Mouse (Mus musculus) forebrain, embryonic 16.5 days (tissue): ENCODE measurements around the gene Cbx1. TPM values are rescaled to one million over a fixed set of nuclear protein-coding genes. Genes with fewer than 3 reads are reported as not detected.

Experiments used
- ATAC-seq: fragments of 200-750 bp; cut with Nextera tagmentation; 2 replicates; pipeline ENCODE4 v1.8.0; 2017; ENCODE audit warnings: mild to moderate bottlenecking, moderate library complexity
- H3K27ac ChIP-seq: fragments of 300-500 bp; sonication (generic); 2 replicates; pipeline ENCODE4 v1.5.1; 2014; ENCODE audit warnings: low read length, control low read depth
- H3K27me3 ChIP-seq: fragments of 300-500 bp; sonication (generic); replicated peaks from 2 replicates; pipeline ENCODE4 v1.6.1; 2014; ENCODE audit warnings: low read length; ENCODE audit not compliant: control insufficient read depth, insufficient read depth
- H3K36me3 ChIP-seq: fragments of 300-500 bp; sonication (generic); 2 replicates; pipeline ENCODE4 v1.6.1; 2014; ENCODE audit not compliant: control insufficient read depth, insufficient read depth
- H3K4me1 ChIP-seq: fragments of 300-500 bp; sonication (generic); replicated peaks from 2 replicates; pipeline ENCODE4 v1.6.1; 2014; ENCODE audit warnings: low read length; ENCODE audit not compliant: control insufficient read depth, insufficient read depth
- H3K4me2 ChIP-seq: fragments of 300-500 bp; sonication (generic); 2 replicates; pipeline ENCODE4 v1.6.1; 2014; ENCODE audit warnings: mild to moderate bottlenecking, low read length, control low read depth
- H3K4me3 ChIP-seq: fragments of 300-500 bp; sonication (generic); replicated peaks from 2 replicates; pipeline ENCODE4 v1.5.1; 2014; ENCODE audit warnings: mild to moderate bottlenecking, low read length, control low read depth
- H3K9ac ChIP-seq: fragments of 300-500 bp; sonication (generic); replicated peaks from 2 replicates; pipeline ENCODE4 v1.6.1; 2014; ENCODE audit warnings: low read depth, low read length, control low read depth
- H3K9me3 ChIP-seq: fragments of 300-500 bp; sonication (generic); 2 replicates; pipeline ENCODE4 v1.6.1; 2016; ENCODE audit warnings: low read length; ENCODE audit not compliant: control insufficient read depth
- WGBS: fragments of 180-500 bp; shearing (Covaris S2); extraction: QIAGEN DNeasy Blood & Tissue Kit; methylation state at CpG from one replicate; pipeline ENCODE4 v1.1.7; 2014; 5-methylcytosine and 5-hydroxymethylcytosine counted together
- polyA plus RNA-seq: library from polyadenylated mRNA; unstranded; fragments of >200 nt; fragmentation: Nextera tagmentation; extraction: Ambion mirVana; gene quantifications from 2 replicates; pipeline ENCODE4 v1.2.1, GENCODE M21; 2015

The Cbx1 gene
- polyA plus RNA-seq, 1 experiment from 2014 or later, result 87.7 TPM

DNA sequence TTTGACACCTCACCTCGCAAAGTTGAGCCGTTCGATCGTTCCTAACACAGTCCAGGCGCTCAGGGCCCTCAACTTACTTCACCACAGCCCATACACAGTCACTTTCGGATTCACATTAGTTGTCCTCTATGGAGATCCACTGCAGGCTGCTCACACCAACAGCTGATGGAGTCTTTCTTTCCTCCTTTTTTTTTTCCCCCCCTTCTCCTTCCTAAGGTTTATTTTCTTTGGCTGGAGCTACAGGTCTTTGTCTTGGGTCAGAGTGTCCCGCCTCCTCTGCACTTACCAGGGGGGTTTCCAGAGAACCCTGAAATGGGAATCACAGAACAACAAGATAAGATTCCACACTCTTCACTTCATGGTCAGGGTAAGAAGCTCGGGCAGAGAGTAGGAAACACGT lies 39.0 kb downstream of the Cbx1 start:
- Histone ChIP-seq H3K4me3 (no peak overlapping the region), H3K4me1 (peaks cover 62% of the 10 kb centered on the region), H3K4me2 (no peak overlapping the region), H3K9ac (no peak overlapping the region), H3K9me3 (no peaks in the 10 kb centered on the region), H3K36me3 (no peaks in the 10 kb centered on the region), H3K27me3 (no peaks in the 10 kb centered on the region), H3K27ac (no peak overlapping the region)
- no peak for ATAC-seq
- 79% methylated on average over 9 of the region's 9 CpGs for WGBS

DNA sequence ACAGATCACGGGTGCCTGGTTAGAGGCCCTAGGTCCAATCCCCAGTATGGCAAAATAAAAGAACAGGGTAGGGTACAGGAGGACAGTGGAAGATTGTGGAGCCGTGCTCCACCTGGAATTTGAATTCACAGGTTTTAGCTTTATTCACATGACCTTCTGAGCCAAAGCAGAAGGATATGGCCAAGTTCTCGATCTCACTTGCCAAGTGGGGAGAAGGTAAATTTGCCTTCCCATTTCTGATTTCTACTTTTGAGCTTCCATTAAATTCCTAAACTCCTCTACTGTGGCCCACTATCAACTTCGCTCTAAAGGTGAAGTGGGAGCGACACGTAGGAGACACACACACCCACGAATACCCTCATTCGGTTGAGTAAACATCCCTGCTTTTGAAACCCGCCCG lies 40.0 kb downstream of the Cbx1 start:
- no peaks in the 10 kb centered on the region for H3K9me3 ChIP-seq
- no peak for ATAC-seq
- peaks cover 52% of the 10 kb centered on the region for H3K4me1 ChIP-seq
- H3K9ac ChIP-seq, result peak overlapping the region; percentile 88
- H3K4me2 ChIP-seq, result peak overlapping the region; percentile 87
- peak overlapping the region; percentile 89 for H3K4me3 ChIP-seq
- no peak overlapping the region; the same call in 1 of the 2 replicates for H3K27ac ChIP-seq
- no peaks in the 10 kb centered on the region for H3K36me3 ChIP-seq
- no peaks in the 10 kb centered on the region for H3K27me3 ChIP-seq
- 12% methylated on average over 10 of the region's 10 CpGs for WGBS

DNA sequence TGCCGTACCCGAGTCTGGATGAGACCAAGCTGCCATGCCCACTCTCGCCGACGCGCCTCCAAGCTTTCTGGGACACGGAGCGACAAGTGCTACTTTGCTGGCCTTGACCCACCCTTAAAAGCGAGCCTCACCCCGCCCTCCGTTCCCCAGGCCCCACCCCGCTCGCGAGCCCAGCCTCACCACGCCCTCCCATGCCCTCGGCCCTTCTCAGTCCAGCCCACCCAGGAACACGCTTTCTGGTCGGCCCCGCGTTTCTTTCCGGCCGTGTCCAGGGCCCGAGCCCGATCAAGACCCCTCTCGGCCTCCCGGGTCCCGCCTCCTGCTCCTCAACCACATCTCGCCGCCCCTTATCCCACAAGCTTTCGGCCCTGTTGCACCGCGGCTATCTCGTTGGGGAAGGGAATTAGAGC lies 40.5 kb downstream of the Cbx1 start:
- no peaks in the 10 kb centered on the region for H3K36me3 ChIP-seq
- H3K4me3 ChIP-seq, result peak overlapping the region; percentile 89
- H3K9ac ChIP-seq, result peak overlapping the region; percentile 88
- no peaks in the 10 kb centered on the region for H3K27me3 ChIP-seq
- WGBS, result under 1% methylated on average over 33 of the region's 33 CpGs
- no peaks in the 10 kb centered on the region for H3K9me3 ChIP-seq
- peak; percentile 21 for ATAC-seq
- peak overlapping the region; percentile 87 for H3K4me2 ChIP-seq
- peaks cover 48% of the 10 kb centered on the region for H3K4me1 ChIP-seq
- H3K27ac ChIP-seq, result peak overlapping the region; percentile 93

DNA sequence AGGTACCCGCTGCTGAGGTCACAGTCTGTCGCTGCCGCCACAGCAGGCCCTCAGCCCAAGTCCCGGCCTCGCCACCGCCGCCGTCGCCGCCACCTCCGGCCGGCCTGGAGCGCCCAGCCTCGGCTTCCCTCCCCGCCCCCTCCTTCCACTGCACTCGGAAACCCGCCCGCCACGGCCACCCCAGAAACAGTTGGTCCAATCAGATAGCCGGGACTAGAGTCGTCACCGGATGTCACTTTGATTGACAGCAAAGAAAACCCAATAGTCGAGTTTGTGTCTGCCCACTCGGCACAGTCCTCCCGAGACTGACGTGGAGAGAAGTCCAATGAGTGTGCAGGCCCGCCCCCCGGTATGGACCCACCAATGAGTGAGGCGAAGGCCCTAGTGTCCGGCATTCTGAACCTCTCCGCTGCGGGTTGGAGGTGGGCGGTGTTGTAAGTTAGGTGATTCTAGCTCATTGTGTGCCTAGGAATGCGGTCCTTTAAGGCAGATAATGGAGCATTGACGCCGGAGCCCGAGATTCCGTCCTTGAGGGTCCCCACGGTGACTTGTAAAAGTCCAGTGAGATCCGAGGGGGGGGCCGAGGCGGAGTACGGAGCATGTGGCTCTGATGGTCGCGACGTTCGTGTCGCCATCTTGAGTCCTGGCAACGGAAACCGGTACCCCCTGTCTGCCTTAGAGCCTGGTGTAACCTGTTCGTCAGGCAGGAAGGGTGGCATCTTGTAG lies 41.0 kb downstream of the Cbx1 start, which contains the start of gene Nfe2l1:
Gene Nfe2l1, minus strand, starts transcription at position 156 of the 726 bp plus-strand sequence.
- under 1% methylated on average over 51 of the region's 51 CpGs for WGBS

DNA sequence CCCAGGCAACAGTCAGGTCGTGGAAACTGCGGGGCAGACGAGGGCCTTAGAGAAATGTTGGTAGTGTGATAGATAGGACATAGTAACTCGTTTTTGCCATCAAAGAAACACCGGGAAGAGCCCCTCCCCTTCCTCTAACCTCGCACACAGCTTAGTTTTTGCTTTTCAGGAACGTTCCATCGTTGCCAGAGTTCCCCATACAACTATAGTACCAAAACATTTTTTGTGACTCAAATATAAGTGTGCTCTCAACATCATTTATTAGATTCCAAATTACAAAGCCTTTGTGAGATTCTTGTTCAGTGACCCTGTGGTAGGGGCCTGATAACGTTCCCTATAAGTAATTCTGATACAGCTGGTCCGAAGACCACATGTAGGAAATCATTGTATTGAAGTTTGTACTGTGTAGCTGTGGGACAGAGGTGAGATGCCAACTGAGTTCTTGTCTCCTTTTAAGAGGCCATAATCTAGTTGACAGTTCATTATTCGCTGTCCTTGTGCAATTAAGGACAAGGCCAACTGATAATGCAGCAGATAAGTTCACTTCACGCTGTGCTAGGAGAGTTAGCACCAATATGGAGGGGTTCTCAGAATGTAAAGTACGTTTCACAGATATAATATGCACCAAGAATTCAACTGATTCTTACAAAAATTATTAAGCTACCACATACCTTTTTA lies 41.8 kb downstream of the Cbx1 start:
- Histone ChIP-seq H3K9me3 (no peaks in the 10 kb centered on the region), H3K4me1 (peaks cover 36% of the 10 kb centered on the region), H3K27me3 (no peaks in the 10 kb centered on the region), H3K27ac (peak overlapping the region; percentile 91), H3K9ac (peak overlapping the region; percentile 70), H3K4me3 (peak overlapping the region; percentile 89), H3K36me3 (no peaks in the 10 kb centered on the region), H3K4me2 (peak overlapping the region; percentile 65)
- no peak for ATAC-seq
- 19% methylated on average over 13 of the region's 13 CpGs for WGBS

More for the DNA sequence above, 41.0 kb downstream of the Cbx1 start, which contains the start of gene Nfe2l1:
- peak within 1 kb of the TSS; percentile 93 for H3K27ac ChIP-seq
- peak within 1 kb of the TSS; percentile 87 for H3K4me2 ChIP-seq
- ATAC-seq, result peak; percentile 100
- H3K27me3 ChIP-seq, result no peaks in the 10 kb centered on the region
- no peaks in the 10 kb centered on the region for H3K9me3 ChIP-seq
- H3K4me3 ChIP-seq, result peak within 1 kb of the TSS; percentile 89
- peaks cover 43% of the 10 kb centered on the region for H3K4me1 ChIP-seq
- no peaks in the 10 kb centered on the region for H3K36me3 ChIP-seq
- peak within 1 kb of the TSS; percentile 88 for H3K9ac ChIP-seq

DNA sequence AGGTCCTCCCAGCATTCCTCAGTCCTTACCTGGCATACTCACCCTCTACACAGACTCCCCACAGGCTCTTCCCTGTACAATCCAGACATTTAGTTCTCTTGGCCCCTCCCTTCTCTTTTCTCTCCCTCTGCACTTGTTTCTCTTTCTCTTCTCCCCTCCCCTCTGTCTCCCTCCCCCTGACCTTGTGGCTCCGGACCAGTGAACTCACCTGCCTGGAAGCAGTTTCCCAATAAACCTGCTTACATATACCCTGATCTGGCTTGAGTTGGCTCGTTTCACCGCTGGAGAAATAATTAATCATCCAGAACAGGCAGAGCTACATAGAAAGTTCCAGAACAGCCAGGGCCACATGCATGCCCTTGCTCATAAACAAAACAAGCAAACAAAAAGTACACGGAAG lies 42.6 kb downstream of the Cbx1 start:
- ATAC-seq, result no peak
- no peak overlapping the region for H3K4me3 ChIP-seq
- H3K27me3 ChIP-seq, result no peaks in the 10 kb centered on the region
- H3K4me1 ChIP-seq, result peaks cover 27% of the 10 kb centered on the region
- no peak overlapping the region for H3K9ac ChIP-seq
- no peaks in the 10 kb centered on the region for H3K36me3 ChIP-seq
- H3K9me3 ChIP-seq, result no peaks in the 10 kb centered on the region
- no peak overlapping the region for H3K27ac ChIP-seq
- H3K4me2 ChIP-seq, result no peak overlapping the region
- WGBS, result 79% methylated on average over 4 of the region's 4 CpGs

DNA sequence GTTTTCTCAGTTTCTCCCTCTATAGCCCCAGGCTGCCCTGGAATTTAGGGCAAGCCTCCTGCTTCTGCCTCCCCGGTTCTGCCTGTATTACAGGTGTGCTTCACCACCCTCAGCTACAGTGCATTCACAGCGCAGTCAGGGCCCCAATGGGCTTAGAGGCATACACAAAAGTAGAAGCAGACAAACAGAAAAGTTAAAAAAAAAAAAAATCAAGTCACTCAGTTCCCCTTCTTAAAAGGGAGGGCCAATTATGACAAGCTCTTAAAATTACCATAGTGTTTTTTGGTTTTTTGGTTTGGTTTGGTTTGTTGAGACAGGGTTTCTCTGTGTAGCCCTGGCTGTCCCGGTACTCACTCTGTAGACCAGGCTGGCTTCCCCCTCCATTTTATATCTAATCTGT lies 43.6 kb downstream of the Cbx1 start:
- Histone ChIP-seq H3K27me3 (no peaks in the 10 kb centered on the region), H3K4me1 (peaks cover 17% of the 10 kb centered on the region), H3K27ac (no peak overlapping the region), H3K4me3 (no peak overlapping the region), H3K9ac (no peak overlapping the region), H3K4me2 (no peak overlapping the region), H3K9me3 (no peaks in the 10 kb centered on the region), H3K36me3 (no peaks in the 10 kb centered on the region)
- ATAC-seq, result no peak
- 91% methylated on average over 3 of the region's 3 CpGs for WGBS

DNA sequence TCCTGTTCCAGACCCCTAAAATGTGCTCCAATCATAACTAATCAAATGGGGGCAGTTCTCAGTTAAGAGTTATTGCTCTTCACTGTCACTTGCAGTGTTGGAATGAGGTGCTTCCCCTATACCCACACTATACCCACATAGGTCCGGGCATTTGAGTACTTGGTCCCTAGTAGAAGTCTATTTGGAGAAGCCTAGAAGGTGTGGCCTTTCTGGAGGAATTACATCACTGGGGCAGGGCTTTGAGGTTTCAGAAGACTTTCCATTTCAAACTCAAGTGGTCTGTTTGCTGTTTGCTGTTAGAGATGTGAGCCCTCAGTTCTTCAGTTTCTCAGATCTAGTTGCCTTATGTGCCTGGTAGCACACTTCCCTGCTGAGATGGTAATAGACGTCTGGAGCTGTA lies 44.0 kb downstream of the Cbx1 start:
- Histone ChIP-seq H3K9ac (no peak overlapping the region), H3K27ac (no peak overlapping the region), H3K27me3 (no peaks in the 10 kb centered on the region), H3K4me1 (peaks cover 13% of the 10 kb centered on the region), H3K4me2 (no peak overlapping the region), H3K4me3 (no peak overlapping the region), H3K9me3 (no peaks in the 10 kb centered on the region), H3K36me3 (no peaks in the 10 kb centered on the region)
- no peak for ATAC-seq
- 66% methylated on average over 2 of the region's 2 CpGs for WGBS

DNA sequence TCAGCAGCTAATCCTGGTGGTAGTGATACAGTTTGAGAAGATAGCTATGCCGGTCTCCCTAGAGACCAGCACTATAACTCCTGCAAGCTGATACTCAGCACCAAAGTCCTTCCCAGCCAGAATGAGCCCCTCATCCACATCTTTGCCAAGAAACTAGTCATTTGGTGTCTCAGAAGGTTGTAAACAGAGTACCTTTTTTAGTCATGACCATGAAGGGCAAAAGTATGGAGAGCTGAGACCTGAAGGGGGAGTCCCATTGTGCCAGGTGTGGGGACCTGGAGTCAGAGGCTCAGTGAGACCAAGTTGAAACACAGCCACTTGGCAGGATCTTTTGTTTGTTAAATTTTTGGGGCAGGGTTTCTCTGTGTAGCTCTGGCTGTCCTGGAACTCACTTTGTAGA lies 45.2 kb downstream of the Cbx1 start:
- Histone ChIP-seq H3K9ac (no peak overlapping the region), H3K36me3 (no peaks in the 10 kb centered on the region), H3K4me1 (peaks cover 4% of the 10 kb centered on the region), H3K4me3 (no peak overlapping the region), H3K27ac (no peak overlapping the region), H3K27me3 (no peaks in the 10 kb centered on the region), H3K9me3 (no peaks in the 10 kb centered on the region), H3K4me2 (no peak overlapping the region)
- ATAC-seq, result no peak
- WGBS, result 95% methylated on average over 1 of the region's 1 CpGs
